Mouse (Mus musculus): Measurements from ENCODE around the gene Tmem182. TPM values are rescaled to one million over a fixed set of nuclear protein-coding genes. Genes with fewer than 3 reads are reported as not detected.

The Tmem182 gene
- total and polyA plus RNA-seq, 3 experiments: not detected

DNA sequence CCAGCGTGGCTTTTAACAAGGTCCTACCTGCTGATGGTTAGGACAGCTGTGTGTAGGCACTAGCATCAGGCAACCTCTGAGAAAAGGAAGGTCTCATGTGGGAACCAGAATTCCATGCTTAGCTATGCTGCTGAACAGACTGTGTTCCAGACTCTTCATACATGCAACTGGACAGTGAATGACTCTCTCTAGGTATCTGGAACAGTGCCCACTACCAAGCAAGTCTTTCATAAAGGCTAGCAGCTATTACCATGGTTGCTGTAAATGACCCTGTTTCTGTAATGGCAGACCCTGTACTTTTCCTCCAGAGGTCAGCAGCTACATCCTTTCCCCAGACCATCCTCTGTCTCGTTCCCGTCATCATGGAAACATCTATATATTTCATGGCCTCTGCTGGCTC, 61.7 kb downstream of the Tmem182 start:
- peaks cover 72% of the 10 kb centered on the region for H3K9me3 ChIP-seq (replicated peaks; ENCODE audit: low read length)
- TF ChIP-seq NRF1 (IDR thresholded peaks at IDR 0.05; ENCODE audit: low read depth, low read length): no peak
- no peak for TF ChIP-seq POLR2A (IDR thresholded peaks at IDR 0.05; ENCODE audit: low read depth, low read length)
- no peak for TF ChIP-seq ZMIZ1 (IDR thresholded peaks at IDR 0.05; ENCODE audit: low read depth, low read length)
- TF ChIP-seq ETS1 (conservative IDR thresholded peaks at IDR 0.05; ENCODE audit: low read depth, low read length): no peak
- TF ChIP-seq HCFC1 (IDR thresholded peaks at IDR 0.05; ENCODE audit: low read depth, low read length): no peak
- no peak for TF ChIP-seq CHD1 (IDR thresholded peaks at IDR 0.05; ENCODE audit: low read depth, low read length)
- TF ChIP-seq USF2 (conservative IDR thresholded peaks at IDR 0.05; ENCODE audit: low read depth, low read length): no peak
- TF ChIP-seq PAX5 (IDR thresholded peaks at IDR 0.05; ENCODE audit: low read length): no peak
- no peak for TF ChIP-seq MAX (IDR thresholded peaks at IDR 0.05; ENCODE audit: low read length)
- TF ChIP-seq ZNF384 (IDR thresholded peaks at IDR 0.05; ENCODE audit: low read depth, low read length): no peak
- TF ChIP-seq RCOR1 (conservative IDR thresholded peaks at IDR 0.05; ENCODE audit: low read depth, low read length): no peak
- TF ChIP-seq JUN (IDR thresholded peaks at IDR 0.05; ENCODE audit: insufficient read depth, low read depth, low read length): no peak
- TF ChIP-seq ZC3H11A (IDR thresholded peaks at IDR 0.05; ENCODE audit: low read depth, low read length): no peak
- no peak for TF ChIP-seq USF1 (IDR thresholded peaks at IDR 0.05; ENCODE audit: low read depth, low read length)
- no peak for TF ChIP-seq SIN3A (IDR thresholded peaks at IDR 0.05; ENCODE audit: low read length)
- no peak for TF ChIP-seq NELFE (IDR thresholded peaks at IDR 0.05; ENCODE audit: low read depth, low read length)
- TF ChIP-seq TCF12 (IDR thresholded peaks at IDR 0.05; ENCODE audit: low read depth, low read length): no peak
- TF ChIP-seq BHLHE40 (IDR thresholded peaks at IDR 0.05; ENCODE audit: low read depth, low read length): no peak
- no peak for TF ChIP-seq MYC (IDR thresholded peaks at IDR 0.05; ENCODE audit: low read depth, low read length)
- no peak for TF ChIP-seq MAZ (IDR thresholded peaks at IDR 0.05; ENCODE audit: low read depth, low read length)
- in situ Hi-C loops (cut with MboI; ENCODE audit: low pct_ligation_motif_present, low pct_unique_long_range_greater_than_20kb, low sequenced_read_pairs): no loop called here
- DNase-seq (ENCODE audit: extremely low read depth): no peak
- H3K4me3 ChIP-seq (replicated peaks in 1 of 3; ENCODE audit: low read depth in 2 of 3, low read length in 2 of 3, poor library complexity in 1 of 3): no peak overlapping the region
- no peak overlapping the region for H3K4me2 ChIP-seq (ENCODE audit: insufficient read depth, low read depth, poor library complexity, severe bottlenecking)
- dilution Hi-C loops (cut with MboI; ENCODE audit: extremely low pct_ligation_motif_present, extremely low pct_unique_long_range_greater_than_20kb, low sequenced_read_pairs): no loop called here
- no peak overlapping the region for H3K9ac ChIP-seq (ENCODE audit: insufficient read depth, low read depth)
- no peaks in the 10 kb centered on the region for H3K79me2 ChIP-seq (replicated peaks; ENCODE audit: control insufficient read depth, extremely low read depth, insufficient read depth, poor library complexity, severe bottlenecking)
- H3K36me3 ChIP-seq (replicated peaks in 1 of 2; ENCODE audit: control insufficient read depth in 1 of 2, insufficient read depth in 1 of 2, low read length in 1 of 2): no peaks in the 10 kb centered on the region
- no peaks in the 10 kb centered on the region for H3K27me3 ChIP-seq (replicated peaks)
- H3K4me1 ChIP-seq (ENCODE audit: control insufficient read depth in 1 of 2, insufficient read depth in 2 of 2): no peaks in the 10 kb centered on the region
- H3K27ac ChIP-seq (ENCODE audit: insufficient read depth, low read depth): no peak overlapping the region

GRCm38 (mm10) chr1:40867651-40868050, 62.2 kb downstream of the Tmem182 start:
- dilution Hi-C loops (cut with MboI; ENCODE audit: extremely low pct_ligation_motif_present, extremely low pct_unique_long_range_greater_than_20kb, low sequenced_read_pairs): no loop called here
- TF ChIP-seq ZC3H11A (IDR thresholded peaks at IDR 0.05; ENCODE audit: low read depth, low read length): no peak
- no peak for TF ChIP-seq SMC3 (IDR thresholded peaks at IDR 0.05; ENCODE audit: low read depth, low read length)
- no peak for TF ChIP-seq JUND (conservative IDR thresholded peaks at IDR 0.05; ENCODE audit: low read depth, low read length)
- no peak for TF ChIP-seq E2F4 (IDR thresholded peaks at IDR 0.05; ENCODE audit: insufficient replicate concordance, low read depth, low read length)
- no peak for TF ChIP-seq PAX5 (IDR thresholded peaks at IDR 0.05; ENCODE audit: low read length)
- TF ChIP-seq NELFE (IDR thresholded peaks at IDR 0.05; ENCODE audit: low read depth, low read length): no peak
- no peak for TF ChIP-seq CHD2 (IDR thresholded peaks at IDR 0.05; ENCODE audit: low read length)
- TF ChIP-seq MEF2A (IDR thresholded peaks at IDR 0.05; ENCODE audit: borderline replicate concordance, low read depth, low read length): no peak
- TF ChIP-seq JUN (IDR thresholded peaks at IDR 0.05; ENCODE audit: insufficient read depth, low read depth, low read length): no peak
- TF ChIP-seq TCF12 (IDR thresholded peaks at IDR 0.05; ENCODE audit: low read depth, low read length): no peak
- no peak for TF ChIP-seq MAX (IDR thresholded peaks at IDR 0.05; ENCODE audit: low read length)
- no peak for TF ChIP-seq MAFK (IDR thresholded peaks at IDR 0.05; ENCODE audit: insufficient replicate concordance, low read length)
- no peak for TF ChIP-seq MXI1 (IDR thresholded peaks at IDR 0.05; ENCODE audit: low read depth, low read length)
- Histone ChIP-seq H3K4me2 (ENCODE audit: insufficient read depth, low read depth, poor library complexity, severe bottlenecking) (no peak overlapping the region), H3K36me3 (replicated peaks in 1 of 2; ENCODE audit: control insufficient read depth in 1 of 2, insufficient read depth in 1 of 2, low read length in 1 of 2) (no peaks in the 10 kb centered on the region), H3K9ac (ENCODE audit: insufficient read depth, low read depth) (no peak overlapping the region), H3K4me3 (replicated peaks in 1 of 3; ENCODE audit: low read depth in 2 of 3, low read length in 2 of 3, poor library complexity in 1 of 3) (no peak overlapping the region), H3K27ac (ENCODE audit: insufficient read depth, low read depth) (no peak overlapping the region), H3K27me3 (replicated peaks) (no peaks in the 10 kb centered on the region), H3K4me1 (ENCODE audit: control insufficient read depth in 1 of 2, insufficient read depth in 2 of 2) (no peaks in the 10 kb centered on the region), H3K9me3 (replicated peaks; ENCODE audit: low read length) (peaks cover 78% of the 10 kb centered on the region), H3K79me2 (replicated peaks; ENCODE audit: control insufficient read depth, extremely low read depth, insufficient read depth, poor library complexity, severe bottlenecking) (no peaks in the 10 kb centered on the region)
- in situ Hi-C loops (cut with MboI; ENCODE audit: low pct_ligation_motif_present, low pct_unique_long_range_greater_than_20kb, low sequenced_read_pairs): no loop called here
- no peak for DNase-seq (ENCODE audit: extremely low read depth)
